Mouse (Mus musculus) megakaryocyte, embryonic 14.5 days (primary cell): Measurements from ENCODE around the gene Slc17a2. TPM values are rescaled to one million over a fixed set of nuclear protein-coding genes. Genes with fewer than 3 reads are reported as not detected.
"Not testable (repeated sequence)": the region's sequence is repeated elsewhere in the genome, so short reads cannot be mapped to it uniquely, and the experiment has no call there.

Experiments used
- H3K27me3 ChIP-seq: replicated peaks from 2 replicates; pipeline ENCODE3; 2012; ENCODE audit warnings: inconsistent platforms
- H3K36me3 ChIP-seq: replicated peaks from 2 replicates; pipeline ENCODE3; 2012; ENCODE audit warnings: low read length, inconsistent platforms, mixed read lengths
- H3K4me1 ChIP-seq: 2 replicates; pipeline ENCODE4 v1.6.1; 2012; ENCODE audit warnings: inconsistent platforms
- H3K4me3 ChIP-seq: replicated peaks from 2 replicates; pipeline ENCODE3; 2012; ENCODE audit warnings: moderate library complexity, mild to moderate bottlenecking, inconsistent platforms
- H3K9me3 ChIP-seq: 2 replicates; pipeline ENCODE4 v1.6.1; 2012; ENCODE audit warnings: inconsistent platforms
- FLI1 ChIP-seq: IDR thresholded peaks from 2 replicates; pipeline ENCODE4 v1.6.1; 2012; ENCODE audit warnings: low read length, inconsistent platforms, mixed read lengths
- GATA1 ChIP-seq: IDR thresholded peaks from 3 replicates; pipeline ENCODE4 v1.6.1; 2012; ENCODE audit warnings: mixed read lengths, low read length, inconsistent platforms, borderline replicate concordance
- polyA plus RNA-seq: library from polyadenylated mRNA; stranded (reverse); fragments of >175 nt; gene quantifications from 2 replicates; pipeline ENCODE4 v1.2.3, GENCODE M21; 2012; ENCODE audit warnings: low replicate concordance; ENCODE audit not compliant: insufficient read depth

Slc17a2 gene
- polyA plus RNA-seq, 1 experiment: not detected

DNA sequence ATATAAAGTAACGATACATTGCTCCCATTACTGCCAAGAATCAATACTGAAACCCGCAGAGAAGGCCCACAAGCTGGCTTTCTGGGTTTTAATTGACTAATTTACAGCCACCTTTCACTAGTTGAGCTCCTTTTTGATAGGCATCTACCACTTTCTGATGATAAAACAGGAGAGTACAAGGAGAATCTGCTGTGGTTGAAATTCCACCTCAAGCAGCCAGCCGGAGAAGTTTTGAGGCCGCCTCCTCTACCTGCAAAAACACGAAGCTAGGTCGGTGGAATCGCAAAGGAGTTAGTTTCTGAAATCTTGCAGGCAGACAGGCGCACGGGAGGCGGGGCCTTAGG is 43.6 kb upstream of the Slc17a2 start:
- Histone ChIP-seq H3K4me1 (peaks cover 63% of the 10 kb centered on the region), H3K9me3 (no peaks in the 10 kb centered on the region), H3K4me3 (peak overlapping the region; percentile 89), H3K27me3 (no peaks in the 10 kb centered on the region), H3K36me3 (no peaks in the 10 kb centered on the region)
- TF ChIP-seq FLI1 (no peak), GATA1 (no peak)

DNA sequence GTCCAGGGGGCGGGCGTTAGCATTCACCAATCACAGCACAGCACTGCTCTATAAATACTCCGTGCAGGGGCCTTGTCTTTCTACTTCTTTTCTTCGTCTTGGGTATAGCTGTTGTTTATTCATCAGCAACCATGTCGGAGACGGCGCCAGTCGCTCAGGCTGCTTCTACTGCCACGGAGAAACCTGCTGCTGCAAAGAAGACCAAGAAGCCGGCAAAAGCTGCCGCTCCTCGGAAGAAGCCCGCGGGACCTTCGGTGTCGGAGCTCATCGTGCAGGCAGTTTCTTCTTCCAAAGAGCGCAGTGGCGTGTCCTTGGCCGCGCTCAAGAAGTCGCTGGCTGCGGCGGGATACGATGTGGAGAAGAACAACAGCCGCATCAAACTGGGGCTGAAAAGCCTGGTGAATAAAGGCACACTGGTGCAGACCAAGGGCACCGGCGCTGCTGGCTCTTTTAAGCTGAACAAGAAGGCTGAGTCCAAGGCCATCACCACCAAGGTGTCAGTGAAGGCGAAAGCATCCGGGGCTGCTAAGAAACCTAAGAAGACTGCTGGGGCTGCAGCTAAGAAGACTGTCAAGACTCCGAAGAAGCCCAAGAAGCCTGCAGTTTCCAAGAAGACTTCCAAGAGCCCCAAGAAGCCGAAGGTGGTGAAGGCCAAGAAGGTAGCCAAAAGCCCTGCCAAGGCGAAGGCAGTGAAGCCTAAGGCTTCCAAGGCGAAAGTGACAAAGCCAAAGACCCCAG is 43.0 kb upstream of the Slc17a2 start, which contains the start of gene Hist1h1a:
Hist1h1a (plus strand) TSS at position 81 of the 738 bp plus-strand sequence.
- H3K4me3 ChIP-seq: peak within 1 kb of the TSS; percentile 89
- peaks cover 66% of the 10 kb centered on the region for H3K4me1 ChIP-seq
- no peaks in the 10 kb centered on the region for H3K9me3 ChIP-seq
- no peaks in the 10 kb centered on the region for H3K36me3 ChIP-seq
- H3K27me3 ChIP-seq: no peaks in the 10 kb centered on the region
- TF ChIP-seq FLI1: no peak
- no peak for TF ChIP-seq GATA1

- peak overlapping the region; percentile 89 for H3K4me3 ChIP-seq
- H3K4me1 ChIP-seq: peaks cover 63% of the 10 kb centered on the region
- H3K27me3 ChIP-seq: no peaks in the 10 kb centered on the region
- no peaks in the 10 kb centered on the region for H3K9me3 ChIP-seq
- TF ChIP-seq GATA1 (no peak), FLI1 (no peak)
- no peaks in the 10 kb centered on the region for H3K36me3 ChIP-seq
Observed at GRCm38 (mm10) chr13:23764324-23765171, 42.2 kb upstream of the Slc17a2 start.

- Histone ChIP-seq H3K9me3 (no peaks in the 10 kb centered on the region), H3K36me3 (no peaks in the 10 kb centered on the region), H3K4me1 (peaks cover 60% of the 10 kb centered on the region), H3K27me3 (no peaks in the 10 kb centered on the region), H3K4me3 (no peak overlapping the region)
- TF ChIP-seq FLI1: no peak
- no peak for TF ChIP-seq GATA1
Observed at GRCm38 (mm10) chr13:23765172-23765513, 41.6 kb upstream of the Slc17a2 start.

DNA sequence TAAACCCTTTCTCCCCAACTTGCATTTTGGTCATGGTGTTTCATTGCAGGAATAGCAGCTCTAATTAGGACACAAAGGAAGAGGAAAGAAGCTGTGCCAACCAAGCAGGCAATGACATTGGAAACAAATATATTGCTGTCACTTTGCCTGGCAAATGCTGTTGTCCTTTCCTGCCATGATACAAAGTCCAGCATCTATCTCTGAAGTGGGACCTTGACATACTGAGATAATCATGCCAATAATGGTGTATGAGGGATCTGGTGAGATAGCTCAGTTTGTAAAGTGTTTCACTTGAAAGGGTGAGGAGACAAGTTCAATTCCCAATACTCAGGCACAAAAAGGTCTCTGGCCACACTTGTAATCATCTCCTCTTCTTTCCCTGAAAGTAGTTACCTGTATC is 40.0 kb upstream of the Slc17a2 start:
- Histone ChIP-seq H3K27me3 (no peaks in the 10 kb centered on the region), H3K9me3 (no peaks in the 10 kb centered on the region), H3K36me3 (no peaks in the 10 kb centered on the region), H3K4me3 (no peak overlapping the region), H3K4me1 (peaks cover 54% of the 10 kb centered on the region)
- TF ChIP-seq FLI1: no peak
- TF ChIP-seq GATA1: no peak

GRCm38 (mm10) chr13:23768834-23769397 is 37.9 kb upstream of the Slc17a2 start:
- H3K27me3 ChIP-seq: no peaks in the 10 kb centered on the region
- no peaks in the 10 kb centered on the region for H3K9me3 ChIP-seq
- H3K4me3 ChIP-seq: peak overlapping the region; percentile 8
- no peaks in the 10 kb centered on the region for H3K36me3 ChIP-seq
- TF ChIP-seq FLI1 (no peak), GATA1 (no peak)
- H3K4me1 ChIP-seq: peaks cover 36% of the 10 kb centered on the region

- not testable (repeated sequence) for H3K9me3 ChIP-seq
- Histone ChIP-seq H3K4me1 (peaks cover 29% of the 10 kb centered on the region), H3K4me3 (peak within 1 kb of the TSS; percentile 8)
Observed at GRCm38 (mm10) chr13:23769613-23770012, 37.2 kb upstream of the Slc17a2 start, which contains the start of gene Trim38. Gene Trim38, plus strand, starts transcription at chr13:23769913.

GRCm38 (mm10) chr13:23772561-23773313 is 34.1 kb upstream of the Slc17a2 start:
- H3K27me3 ChIP-seq: no peaks in the 10 kb centered on the region
- TF ChIP-seq GATA1 (no peak), FLI1 (no peak)
- no peaks in the 10 kb centered on the region for H3K36me3 ChIP-seq
- peaks cover 22% of the 10 kb centered on the region for H3K4me1 ChIP-seq
- no peak overlapping the region for H3K4me3 ChIP-seq
- H3K9me3 ChIP-seq: no peaks in the 10 kb centered on the region

More at GRCm38 (mm10) chr13:23769613-23770012, 37.2 kb upstream of the Slc17a2 start, which contains the start of gene Trim38:
- not testable (repeated sequence) for H3K27me3 ChIP-seq, H3K36me3 ChIP-seq

DNA sequence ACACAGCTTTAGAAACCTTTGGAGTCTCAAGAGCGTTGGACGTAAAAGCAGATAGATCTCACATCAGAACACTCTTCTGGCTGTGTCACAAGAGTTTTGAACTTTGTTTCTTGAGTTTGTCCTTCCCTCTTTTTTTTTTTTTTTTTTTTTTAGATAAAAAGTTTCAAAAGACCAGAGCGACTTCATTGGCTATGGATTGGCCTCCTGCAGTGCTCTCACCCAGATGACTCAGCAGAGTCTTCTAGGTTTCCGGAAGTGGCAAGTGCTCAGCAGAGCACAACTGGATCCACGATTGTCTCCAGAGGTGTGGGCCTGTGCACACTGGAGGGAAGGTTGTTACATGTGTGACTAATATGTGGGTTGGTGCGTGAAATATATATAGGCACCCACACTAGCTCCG is 28.5 kb upstream of the Slc17a2 start:
- Histone ChIP-seq H3K27me3 (peaks cover 4% of the 10 kb centered on the region), H3K36me3 (no peaks in the 10 kb centered on the region), H3K4me3 (no peak overlapping the region), H3K4me1 (peaks cover 14% of the 10 kb centered on the region), H3K9me3 (no peaks in the 10 kb centered on the region)
- TF ChIP-seq GATA1: no peak
- no peak for TF ChIP-seq FLI1
